Mouse (Mus musculus): ENCODE measurements around the gene Tpo. TPM values are rescaled to one million over a fixed set of nuclear protein-coding genes. Genes with fewer than 3 reads are reported as not detected.
A peak's percentile ranks its signal among the peaks of the same experiment; 100 is the strongest.

Tpo gene
- polyA plus RNA-seq, 1 experiment from 2014 or later, result not detected

- DNase-seq (ENCODE audit: low spot score), result no peak
Measured at GRCm38 (mm10) chr12:30160475-30160874, 28.1 kb upstream of the Tpo start.

DNA sequence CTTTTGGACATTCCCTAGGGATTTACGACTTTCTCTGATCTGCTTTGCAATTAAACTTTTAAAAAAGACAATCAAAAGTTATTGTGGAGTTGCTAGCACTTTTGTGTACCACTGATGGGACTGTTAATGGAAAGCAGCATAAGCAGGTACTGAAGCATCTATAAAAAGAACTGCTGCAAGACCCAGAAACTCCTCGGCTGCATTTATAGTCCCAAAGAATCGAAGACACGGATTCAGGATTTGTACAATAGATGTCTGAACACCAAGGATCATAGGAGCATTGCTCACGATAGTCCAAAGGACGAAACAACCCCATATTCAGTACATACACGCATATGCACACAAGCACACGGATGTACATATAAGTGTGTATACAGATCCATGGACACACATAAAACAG is 27.4 kb upstream of the Tpo start:
- no peaks in the 10 kb centered on the region for H3K27me3 ChIP-seq (ENCODE audit: control insufficient read depth, insufficient read depth, low read length)
- H3K4me3 ChIP-seq (ENCODE audit: low read depth, low read length), result no peak overlapping the region
- DNase-seq (ENCODE audit: low spot score) (no peak), ATAC-seq (ENCODE audit: insufficient number of reproducible peaks, low FRiP score, low TSS enrichment, low read depth) (no peak)
- no peaks in the 10 kb centered on the region for H3K4me1 ChIP-seq (ENCODE audit: control insufficient read depth, insufficient read depth, low read length)
- no peak overlapping the region for H3K4me2 ChIP-seq (ENCODE audit: low read depth, severe bottlenecking)
- no peaks in the 10 kb centered on the region for H3K36me3 ChIP-seq (ENCODE audit: control insufficient read depth, insufficient read depth, low read length)
- no peaks in the 10 kb centered on the region for H3K9me3 ChIP-seq (ENCODE audit: control insufficient read depth, low read length)
- no peak overlapping the region for H3K9ac ChIP-seq (ENCODE audit: low read length)
- 87% methylated on average over 8 of the region's 8 CpGs for WGBS
- no peak overlapping the region for H3K27ac ChIP-seq (replicated peaks; ENCODE audit: low read depth, low read length)

More at GRCm38 (mm10) chr12:30160475-30160874, 28.1 kb upstream of the Tpo start:
- no peaks in the 10 kb centered on the region for H3K36me3 ChIP-seq (ENCODE audit: control insufficient read depth, insufficient read depth, low read length)
- H3K4me2 ChIP-seq (ENCODE audit: low read depth, severe bottlenecking), result no peak overlapping the region
- no peak overlapping the region for H3K27ac ChIP-seq (replicated peaks; ENCODE audit: low read depth, low read length)
- no peaks in the 10 kb centered on the region for H3K27me3 ChIP-seq (ENCODE audit: control insufficient read depth, insufficient read depth, low read length)
- 90% methylated on average over 3 of the region's 3 CpGs for WGBS
- no peak overlapping the region for H3K4me3 ChIP-seq (ENCODE audit: low read depth, low read length)
- H3K9ac ChIP-seq (ENCODE audit: low read length), result no peak overlapping the region
- ATAC-seq (ENCODE audit: insufficient number of reproducible peaks, low FRiP score, low TSS enrichment, low read depth), result no peak
- no peaks in the 10 kb centered on the region for H3K9me3 ChIP-seq (ENCODE audit: control insufficient read depth, low read length)
- no peaks in the 10 kb centered on the region for H3K4me1 ChIP-seq (ENCODE audit: control insufficient read depth, insufficient read depth, low read length)

DNA sequence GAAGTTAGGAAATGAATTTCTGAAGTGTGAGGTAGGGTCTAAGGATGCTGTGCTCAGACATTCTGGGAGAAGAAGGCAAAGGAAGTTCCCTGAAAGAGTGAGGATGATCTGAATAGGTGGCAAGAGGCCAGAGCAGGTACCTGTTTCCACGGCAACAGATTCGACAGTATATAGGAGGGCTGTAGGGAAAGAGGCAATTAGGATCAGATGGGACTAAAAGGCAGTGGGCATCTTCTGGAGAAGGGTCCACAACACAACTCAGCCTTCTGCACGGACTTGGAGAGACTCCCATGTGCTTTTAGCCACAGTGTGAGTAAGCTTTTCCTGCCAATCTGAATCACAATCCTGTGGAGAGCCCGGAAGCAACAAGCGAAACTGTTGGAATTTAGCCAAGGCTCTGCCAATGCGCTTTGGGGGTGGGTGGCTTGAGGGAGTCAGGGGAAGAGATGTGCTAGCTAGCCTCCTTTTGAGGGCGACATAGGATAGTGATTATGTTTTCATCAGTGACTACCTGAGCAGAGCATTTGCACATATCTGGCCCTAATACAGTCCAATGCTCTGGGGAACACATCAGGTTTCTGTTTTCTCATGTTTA is 21.8 kb upstream of the Tpo start:
- no peak overlapping the region for H3K4me2 ChIP-seq (ENCODE audit: low read depth, severe bottlenecking)
- no peaks in the 10 kb centered on the region for H3K9me3 ChIP-seq (ENCODE audit: control insufficient read depth, low read length)
- no peaks in the 10 kb centered on the region for H3K4me1 ChIP-seq (ENCODE audit: control insufficient read depth, insufficient read depth, low read length)
- no peaks in the 10 kb centered on the region for H3K27me3 ChIP-seq (ENCODE audit: control insufficient read depth, insufficient read depth, low read length)
- DNase-seq (ENCODE audit: low spot score) (no peak), ATAC-seq (ENCODE audit: insufficient number of reproducible peaks, low FRiP score, low TSS enrichment, low read depth) (no peak)
- H3K36me3 ChIP-seq (ENCODE audit: control insufficient read depth, insufficient read depth, low read length), result no peaks in the 10 kb centered on the region
- H3K4me3 ChIP-seq (ENCODE audit: low read depth, low read length), result no peak overlapping the region
- no peak overlapping the region for H3K9ac ChIP-seq (ENCODE audit: low read length)
- H3K27ac ChIP-seq (replicated peaks; ENCODE audit: low read depth, low read length), result no peak overlapping the region
- 70% methylated on average over 7 of the region's 7 CpGs for WGBS

- Histone ChIP-seq H3K27ac (replicated peaks; ENCODE audit: low read depth, low read length) (no peak overlapping the region), H3K36me3 (ENCODE audit: control insufficient read depth, insufficient read depth, low read length) (no peaks in the 10 kb centered on the region), H3K27me3 (ENCODE audit: control insufficient read depth, insufficient read depth, low read length) (no peaks in the 10 kb centered on the region), H3K4me3 (ENCODE audit: low read depth, low read length) (no peak overlapping the region), H3K4me2 (ENCODE audit: low read depth, severe bottlenecking) (no peak overlapping the region), H3K9ac (ENCODE audit: low read length) (no peak overlapping the region), H3K4me1 (ENCODE audit: control insufficient read depth, insufficient read depth, low read length) (no peaks in the 10 kb centered on the region), H3K9me3 (ENCODE audit: control insufficient read depth, low read length) (no peaks in the 10 kb centered on the region)
- WGBS, result 66% methylated on average over 3 of the region's 3 CpGs
- ATAC-seq (ENCODE audit: insufficient number of reproducible peaks, low FRiP score, low TSS enrichment, low read depth) (no peak), DNase-seq (ENCODE audit: low spot score) (no peak)
Measured at GRCm38 (mm10) chr12:30142085-30142484, 9.7 kb upstream of the Tpo start.

- ATAC-seq (ENCODE audit: insufficient number of reproducible peaks, low FRiP score, low TSS enrichment, low read depth), result no peak
- no peak for DNase-seq (ENCODE audit: low spot score)
- WGBS, result 80% methylated on average over 6 of the region's 6 CpGs
Measured at GRCm38 (mm10) chr12:30129411-30129716, 3.1 kb downstream of the Tpo start.

GRCm38 (mm10) chr12:30128561-30129410 is 3.6 kb downstream of the Tpo start:
- H3K27me3 ChIP-seq (ENCODE audit: control insufficient read depth, insufficient read depth, low read length), result no peaks in the 10 kb centered on the region
- no peaks in the 10 kb centered on the region for H3K9me3 ChIP-seq (ENCODE audit: control insufficient read depth, low read length)
- no peaks in the 10 kb centered on the region for H3K4me1 ChIP-seq (ENCODE audit: control insufficient read depth, insufficient read depth, low read length)
- H3K9ac ChIP-seq (ENCODE audit: low read length), result no peak overlapping the region
- H3K4me3 ChIP-seq (ENCODE audit: low read depth, low read length), result no peak overlapping the region
- no peak overlapping the region for H3K27ac ChIP-seq (replicated peaks; ENCODE audit: low read depth, low read length)
- DNase-seq (ENCODE audit: low spot score), result peak; percentile 66
- ATAC-seq (ENCODE audit: insufficient number of reproducible peaks, low FRiP score, low TSS enrichment, low read depth), result no peak
- 71% methylated on average over 7 of the region's 7 CpGs for WGBS
- H3K4me2 ChIP-seq (ENCODE audit: low read depth, severe bottlenecking), result no peak overlapping the region
- no peaks in the 10 kb centered on the region for H3K36me3 ChIP-seq (ENCODE audit: control insufficient read depth, insufficient read depth, low read length)

More at GRCm38 (mm10) chr12:30129411-30129716, 3.1 kb downstream of the Tpo start:
- Histone ChIP-seq H3K27ac (replicated peaks; ENCODE audit: low read depth, low read length) (no peak overlapping the region), H3K27me3 (ENCODE audit: control insufficient read depth, insufficient read depth, low read length) (no peaks in the 10 kb centered on the region), H3K36me3 (ENCODE audit: control insufficient read depth, insufficient read depth, low read length) (no peaks in the 10 kb centered on the region), H3K4me2 (ENCODE audit: low read depth, severe bottlenecking) (no peak overlapping the region), H3K9me3 (ENCODE audit: control insufficient read depth, low read length) (no peaks in the 10 kb centered on the region), H3K4me3 (ENCODE audit: low read depth, low read length) (no peak overlapping the region), H3K4me1 (ENCODE audit: control insufficient read depth, insufficient read depth, low read length) (no peaks in the 10 kb centered on the region), H3K9ac (ENCODE audit: low read length) (no peak overlapping the region)

DNA sequence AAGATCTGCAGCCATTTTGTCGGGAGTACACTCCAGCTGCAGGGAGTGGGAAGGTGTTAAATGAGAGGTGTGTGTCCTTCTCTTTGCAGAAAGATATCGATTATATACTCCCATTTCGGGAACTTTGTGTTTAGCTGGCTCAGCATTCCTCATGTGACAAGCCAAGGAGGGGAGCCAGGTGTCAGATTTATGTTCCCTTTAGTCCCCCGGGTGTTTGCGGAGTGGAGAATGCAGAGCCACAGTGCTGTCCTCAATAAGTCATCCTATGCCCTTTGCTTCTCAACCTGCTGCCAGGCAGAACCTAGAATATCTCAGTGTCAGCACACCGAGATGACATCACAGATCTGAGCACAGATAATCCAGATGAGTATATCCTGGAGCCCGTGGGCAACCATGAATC is 10.1 kb downstream of the Tpo start:
- ATAC-seq (ENCODE audit: insufficient number of reproducible peaks, low FRiP score, low TSS enrichment, low read depth), result no peak
- Histone ChIP-seq H3K9me3 (ENCODE audit: control insufficient read depth, low read length) (no peaks in the 10 kb centered on the region), H3K27me3 (ENCODE audit: control insufficient read depth, insufficient read depth, low read length) (no peaks in the 10 kb centered on the region), H3K27ac (replicated peaks; ENCODE audit: low read depth, low read length) (no peak overlapping the region), H3K4me2 (ENCODE audit: low read depth, severe bottlenecking) (no peak overlapping the region), H3K9ac (ENCODE audit: low read length) (no peak overlapping the region), H3K4me1 (ENCODE audit: control insufficient read depth, insufficient read depth, low read length) (no peaks in the 10 kb centered on the region), H3K4me3 (ENCODE audit: low read depth, low read length) (no peak overlapping the region), H3K36me3 (ENCODE audit: control insufficient read depth, insufficient read depth, low read length) (no peaks in the 10 kb centered on the region)
- WGBS, result 77% methylated on average over 7 of the region's 7 CpGs
- no peak for DNase-seq (ENCODE audit: low spot score)

GRCm38 (mm10) chr12:30112271-30112670 is 20.2 kb downstream of the Tpo start:
- H3K27ac ChIP-seq (replicated peaks; ENCODE audit: low read depth, low read length), result no peak overlapping the region
- H3K9me3 ChIP-seq (ENCODE audit: control insufficient read depth, low read length), result no peaks in the 10 kb centered on the region
- H3K4me3 ChIP-seq (ENCODE audit: low read depth, low read length), result no peak overlapping the region
- no peaks in the 10 kb centered on the region for H3K4me1 ChIP-seq (ENCODE audit: control insufficient read depth, insufficient read depth, low read length)
- no peaks in the 10 kb centered on the region for H3K27me3 ChIP-seq (ENCODE audit: control insufficient read depth, insufficient read depth, low read length)
- 92% methylated on average over 2 of the region's 2 CpGs for WGBS
- H3K36me3 ChIP-seq (ENCODE audit: control insufficient read depth, insufficient read depth, low read length), result no peaks in the 10 kb centered on the region
- ATAC-seq (ENCODE audit: insufficient number of reproducible peaks, low FRiP score, low TSS enrichment, low read depth) (no peak), DNase-seq (ENCODE audit: low spot score) (no peak)
- H3K4me2 ChIP-seq (ENCODE audit: low read depth, severe bottlenecking), result no peak overlapping the region
- H3K9ac ChIP-seq (ENCODE audit: low read length), result no peak overlapping the region
